Mouse (Mus musculus): ENCODE results near the gene Kcnq1. TPM values are rescaled to one million over a fixed set of nuclear protein-coding genes. Genes with fewer than 3 reads are reported as not detected.
A peak's percentile ranks its signal among the peaks of the same experiment; 100 is the strongest.

Gene Kcnq1
- total and polyA plus RNA-seq, 3 experiments, result 0.63 to 0.96 TPM; not detected in 1

GRCm38 (mm10) chr7:143108996-143109660, 3.0 kb downstream of the Kcnq1 start:
- peaks cover 0 to 1% of the 10 kb centered on the region in 2 experiments; a peak in 1 of 4 replicates for H3K27me3 ChIP-seq (ENCODE audit: control insufficient read depth in 1 of 2, insufficient read depth in 2 of 2, low read length in 2 of 2)
- H3K9ac ChIP-seq (ENCODE audit: control insufficient read depth, low read depth, low read length, poor library complexity, severe bottlenecking), result no peak overlapping the region
- DNase-seq (ENCODE audit: low read depth, low spot score), result no peak
- peaks cover 13 to 28% of the 10 kb centered on the region in 2 experiments for H3K4me1 ChIP-seq (ENCODE audit: control insufficient read depth in 1 of 2, insufficient read depth in 2 of 2, low read length in 2 of 2)
- no peaks in the 10 kb centered on the region for H3K79me2 ChIP-seq (ENCODE audit: control insufficient read depth, insufficient read depth, low read length, poor library complexity)
- no peak for TF ChIP-seq CTCF (IDR thresholded peaks at IDR 0.05 in 2 of 3, conservative IDR thresholded peaks at IDR 0.05 in 1 of 3; ENCODE audit: control insufficient read depth in 1 of 3, insufficient read depth in 1 of 3, low read depth in 2 of 3, low read length in 3 of 3, poor library complexity in 1 of 3, severe bottlenecking in 1 of 3)
- no peak for TF ChIP-seq HCFC1 (IDR thresholded peaks at IDR 0.05; ENCODE audit: low read depth, low read length)
- TF ChIP-seq ZKSCAN1 (IDR thresholded peaks at IDR 0.05; ENCODE audit: low read depth, low read length), result no peak
- TF ChIP-seq ELF1 (IDR thresholded peaks at IDR 0.05; ENCODE audit: low read depth, low read length), result no peak
- peaks cover 0 to 15% of the 10 kb centered on the region in 2 experiments; a peak in 2 of 4 replicates for H3K36me3 ChIP-seq (ENCODE audit: control insufficient read depth in 1 of 2, insufficient read depth in 2 of 2, low read length in 2 of 2)
- H3K9me3 ChIP-seq (replicated peaks; ENCODE audit: insufficient read depth, low read length), result no peaks in the 10 kb centered on the region
- H3K27ac ChIP-seq (ENCODE audit: control insufficient read depth, low read depth, low read length), result no peak overlapping the region
- H3K4me3 ChIP-seq (ENCODE audit: control insufficient read depth in 1 of 2, insufficient read depth in 1 of 2, low read depth in 2 of 2, low read length in 2 of 2), result no peak overlapping the region

GRCm38 (mm10) chr7:143109696-143110095, 3.5 kb downstream of the Kcnq1 start:
- Histone ChIP-seq H3K4me1 (ENCODE audit: control insufficient read depth in 1 of 2, insufficient read depth in 2 of 2, low read length in 2 of 2) (peaks cover 13 to 27% of the 10 kb centered on the region in 2 experiments), H3K9ac (ENCODE audit: control insufficient read depth, low read depth, low read length, poor library complexity, severe bottlenecking) (no peak overlapping the region), H3K4me3 (ENCODE audit: control insufficient read depth in 1 of 2, insufficient read depth in 1 of 2, low read depth in 2 of 2, low read length in 2 of 2) (no peak overlapping the region), H3K27me3 (ENCODE audit: control insufficient read depth in 1 of 2, insufficient read depth in 2 of 2, low read length in 2 of 2) (peaks cover 0 to 1% of the 10 kb centered on the region in 2 experiments; a peak in 1 of 4 replicates), H3K36me3 (ENCODE audit: control insufficient read depth in 1 of 2, insufficient read depth in 2 of 2, low read length in 2 of 2) (peaks cover 0 to 15% of the 10 kb centered on the region in 2 experiments; a peak in 2 of 4 replicates), H3K9me3 (replicated peaks; ENCODE audit: insufficient read depth, low read length) (no peaks in the 10 kb centered on the region), H3K27ac (ENCODE audit: control insufficient read depth, low read depth, low read length) (no peak overlapping the region), H3K79me2 (ENCODE audit: control insufficient read depth, insufficient read depth, low read length, poor library complexity) (no peaks in the 10 kb centered on the region)
- TF ChIP-seq SMC3 (IDR thresholded peaks at IDR 0.05; ENCODE audit: low read depth, low read length) (no peak), USF2 (IDR thresholded peaks at IDR 0.05; ENCODE audit: borderline replicate concordance in 1 of 2, insufficient read depth in 1 of 2, low read depth in 1 of 2, low read length in 2 of 2) (no peak), CTCF (IDR thresholded peaks at IDR 0.05 in 2 of 3, conservative IDR thresholded peaks at IDR 0.05 in 1 of 3; ENCODE audit: control insufficient read depth in 1 of 3, insufficient read depth in 1 of 3, low read depth in 2 of 3, low read length in 3 of 3, poor library complexity in 1 of 3, severe bottlenecking in 1 of 3) (no peak)
- DNase-seq (ENCODE audit: low read depth, low spot score), result no peak

- peaks cover 0 to 1% of the 10 kb centered on the region in 2 experiments; a peak in 1 of 4 replicates for H3K27me3 ChIP-seq (ENCODE audit: control insufficient read depth in 1 of 2, insufficient read depth in 2 of 2, low read length in 2 of 2)
- H3K4me1 ChIP-seq (ENCODE audit: control insufficient read depth in 1 of 2, insufficient read depth in 2 of 2, low read length in 2 of 2), result peaks cover 7 to 18% of the 10 kb centered on the region in 2 experiments
- no peaks in the 10 kb centered on the region for H3K9me3 ChIP-seq (replicated peaks; ENCODE audit: insufficient read depth, low read length)
- no peaks in the 10 kb centered on the region for H3K79me2 ChIP-seq (ENCODE audit: control insufficient read depth, insufficient read depth, low read length, poor library complexity)
- no peak overlapping the region for H3K9ac ChIP-seq (ENCODE audit: control insufficient read depth, low read depth, low read length, poor library complexity, severe bottlenecking)
- peak in 2 of 3 experiments; percentile 5 to 34; a peak in 2 of 6 replicates for TF ChIP-seq CTCF (IDR thresholded peaks at IDR 0.05 in 2 of 3, conservative IDR thresholded peaks at IDR 0.05 in 1 of 3; ENCODE audit: control insufficient read depth in 1 of 3, insufficient read depth in 1 of 3, low read depth in 2 of 3, low read length in 3 of 3, poor library complexity in 1 of 3, severe bottlenecking in 1 of 3)
- TF ChIP-seq ETS1 (IDR thresholded peaks at IDR 0.05; ENCODE audit: low read depth, low read length), result no peak
- TF ChIP-seq ZC3H11A (IDR thresholded peaks at IDR 0.05; ENCODE audit: low read depth, low read length), result no peak
- peaks cover 0 to 7% of the 10 kb centered on the region in 2 experiments; a peak in 2 of 4 replicates for H3K36me3 ChIP-seq (ENCODE audit: control insufficient read depth in 1 of 2, insufficient read depth in 2 of 2, low read length in 2 of 2)
- no peak for DNase-seq (ENCODE audit: low read depth, low spot score)
- no peak overlapping the region for H3K27ac ChIP-seq (ENCODE audit: control insufficient read depth, low read depth, low read length)
- no peak overlapping the region for H3K4me3 ChIP-seq (ENCODE audit: control insufficient read depth in 1 of 2, insufficient read depth in 1 of 2, low read depth in 2 of 2, low read length in 2 of 2)
These were observed 4.6 kb downstream of the Kcnq1 start for GRCm38 (mm10) chr7:143110803-143111202.

Measured in MEL (cell line).